Mouse (Mus musculus): ENCODE results near the gene Mef2b.

DNA sequence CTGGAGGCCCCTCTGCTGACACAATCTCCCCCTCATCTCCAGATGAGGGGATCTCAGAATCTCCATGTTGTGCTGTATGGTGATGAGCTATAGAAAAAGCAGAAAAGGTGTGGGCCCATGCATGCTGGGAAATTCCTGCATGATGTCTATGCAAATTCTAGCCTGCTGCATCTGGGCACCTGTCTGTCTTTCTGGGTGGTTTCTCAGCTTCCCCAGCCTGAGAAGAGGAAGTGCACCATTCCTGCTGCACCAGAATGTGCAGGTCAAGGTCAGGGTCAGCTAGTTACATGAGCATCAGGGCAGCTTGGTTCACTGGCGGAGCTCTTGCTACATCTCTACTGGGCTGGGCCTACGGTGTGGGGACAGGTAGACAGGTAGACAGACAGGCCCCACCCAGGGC is 29.1 kb upstream of the Mef2b start:
- TF ChIP-seq POLR2A (IDR thresholded peaks at IDR 0.05; ENCODE audit: insufficient read length, low read depth), result no peak
- TF ChIP-seq MAX (IDR thresholded peaks at IDR 0.05; ENCODE audit: low read depth), result no peak
- TF ChIP-seq MYOG (IDR thresholded peaks at IDR 0.05; ENCODE audit: control insufficient read depth in 1 of 3, insufficient read depth in 1 of 3, insufficient read length in 2 of 3, low read depth in 2 of 3), result no peak
- TF ChIP-seq TCF12 (IDR thresholded peaks at IDR 0.05; ENCODE audit: insufficient read depth, poor library complexity, severe bottlenecking), result no peak

All from myocyte (in vitro differentiated cells).